Mouse (Mus musculus) hindbrain, embryonic 13.5 days (tissue): Measurements from ENCODE around the gene Fcho2. TPM values are rescaled to one million over a fixed set of nuclear protein-coding genes. Genes with fewer than 3 reads are reported as not detected.

Source experiments
- ATAC-seq: fragments of 200-750 bp; cut with Nextera tagmentation; 2 replicates; pipeline ENCODE4 v1.8.0; 2017; ENCODE audit warnings: moderate TSS enrichment; ENCODE audit not compliant: low FRiP score
- H3K27ac ChIP-seq: fragments of 300-500 bp; sonication (generic); 2 replicates; pipeline ENCODE4 v1.5.1; 2015; ENCODE audit warnings: inconsistent platforms, mild to moderate bottlenecking, moderate library complexity
- H3K27me3 ChIP-seq: fragments of 300-500 bp; sonication (generic); 2 replicates; pipeline ENCODE4 v1.6.1; 2015; ENCODE audit warnings: mild to moderate bottlenecking, inconsistent platforms
- H3K36me3 ChIP-seq: fragments of 300-500 bp; sonication (generic); 2 replicates; pipeline ENCODE4 v1.6.1; 2015; ENCODE audit warnings: mild to moderate bottlenecking, inconsistent platforms
- H3K4me1 ChIP-seq: fragments of 300-500 bp; sonication (generic); replicated peaks from 2 replicates; pipeline ENCODE4 v1.6.1; 2015; ENCODE audit warnings: inconsistent platforms
- H3K4me2 ChIP-seq: fragments of 300-500 bp; sonication (generic); 2 replicates; pipeline ENCODE4 v1.6.1; 2015; ENCODE audit warnings: inconsistent platforms, mild to moderate bottlenecking, moderate library complexity
- H3K4me3 ChIP-seq: fragments of 300-500 bp; sonication (generic); 2 replicates; pipeline ENCODE4 v1.5.1; 2015; ENCODE audit warnings: mild to moderate bottlenecking, inconsistent platforms
- H3K9ac ChIP-seq: fragments of 300-500 bp; sonication (generic); 2 replicates; pipeline ENCODE4 v1.6.1; 2015; ENCODE audit warnings: mild to moderate bottlenecking, inconsistent platforms
- H3K9me3 ChIP-seq: fragments of 300-500 bp; sonication (generic); 2 replicates; pipeline ENCODE4 v1.6.1; 2016; ENCODE audit warnings: inconsistent platforms
- WGBS: fragments of 180-500 bp; shearing (Covaris S2); methylation state at CpG from one replicate; pipeline ENCODE4 v1.1.7; 2015; 5-methylcytosine and 5-hydroxymethylcytosine counted together
- polyA plus RNA-seq: library from polyadenylated mRNA; unstranded; fragments of >200 nt; fragmentation: Nextera tagmentation; extraction: Ambion mirVana; gene quantifications from 2 replicates; pipeline ENCODE4 v1.2.1, GENCODE M21; 2015

Gene Fcho2
- polyA plus RNA-seq, 1 experiment from 2014 or later: 29.4 TPM

DNA sequence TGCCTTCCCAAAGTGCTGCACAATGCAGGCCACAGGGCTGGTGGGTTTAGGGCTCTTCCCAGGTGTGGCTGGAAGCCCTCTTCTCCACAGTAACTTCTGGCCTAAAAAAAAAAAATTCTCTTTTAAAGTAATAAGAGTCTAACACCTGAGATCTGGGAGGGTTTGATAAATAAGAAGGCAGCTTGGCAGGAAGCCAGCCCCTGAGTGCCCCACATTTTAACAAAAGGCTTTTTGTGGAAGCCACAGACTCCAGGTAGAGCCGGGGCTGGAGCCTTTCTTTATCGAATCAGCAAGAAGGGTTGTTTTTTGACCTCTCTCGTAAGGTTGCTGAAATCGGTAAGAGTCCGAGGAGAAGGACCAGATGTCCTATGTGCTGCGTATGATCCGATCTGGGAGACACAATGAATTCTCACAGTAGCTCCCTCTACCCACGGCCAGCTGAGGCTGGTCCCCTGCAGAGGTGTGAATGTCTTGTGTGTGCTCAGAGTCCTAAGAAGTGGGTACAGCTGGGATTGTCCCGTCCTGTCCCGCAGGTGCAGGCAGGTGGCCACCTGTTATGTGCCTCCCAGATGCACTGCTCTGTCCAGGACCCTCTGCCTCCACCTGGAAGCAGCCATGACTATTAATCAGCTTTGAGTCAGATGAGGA, 114.5 kb downstream of the Fcho2 start:
- H3K27ac ChIP-seq: no peak overlapping the region
- H3K9me3 ChIP-seq: no peaks in the 10 kb centered on the region
- H3K9ac ChIP-seq: no peak overlapping the region
- no peak overlapping the region for H3K4me2 ChIP-seq
- WGBS: 68% methylated on average over 10 of the region's 10 CpGs
- no peak for ATAC-seq
- H3K4me1 ChIP-seq: no peaks in the 10 kb centered on the region; the same call in 1 of the 2 replicates
- peaks cover 12% of the 10 kb centered on the region for H3K27me3 ChIP-seq
- H3K4me3 ChIP-seq: no peak overlapping the region
- no peaks in the 10 kb centered on the region for H3K36me3 ChIP-seq

DNA sequence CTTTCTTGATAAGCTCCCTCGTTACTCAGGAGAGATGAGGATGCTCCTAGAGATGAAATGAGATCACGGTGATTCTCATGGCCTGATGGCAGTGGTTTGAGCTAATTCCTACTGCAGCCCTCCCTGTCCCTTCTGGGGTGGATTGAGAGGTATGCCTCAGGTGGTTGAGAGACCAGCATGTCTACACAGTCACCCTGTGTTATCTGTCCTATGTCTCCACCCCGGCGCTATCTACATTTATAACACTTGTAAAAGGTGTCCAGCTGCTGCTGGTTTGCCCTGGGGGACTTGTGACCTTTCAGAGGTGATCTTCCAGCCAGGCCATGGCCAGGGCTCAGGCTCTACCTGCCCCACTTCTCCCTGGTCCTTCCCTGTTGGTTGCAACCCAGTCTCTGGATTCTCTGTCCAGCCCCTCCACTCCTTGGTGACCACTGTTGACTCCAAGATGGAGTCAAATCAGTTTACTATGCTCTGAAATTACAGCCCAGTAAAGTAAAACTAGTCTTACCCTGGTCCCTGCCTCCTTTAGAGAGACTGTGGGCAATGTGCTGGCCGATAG, 115.2 kb downstream of the Fcho2 start:
- WGBS: 94% methylated on average over 5 of the region's 5 CpGs
- Histone ChIP-seq H3K4me3 (no peak overlapping the region), H3K9me3 (no peaks in the 10 kb centered on the region), H3K27ac (no peak overlapping the region), H3K36me3 (no peaks in the 10 kb centered on the region), H3K4me1 (peaks cover 3% of the 10 kb centered on the region), H3K9ac (no peak overlapping the region), H3K4me2 (no peak overlapping the region), H3K27me3 (peaks cover 19% of the 10 kb centered on the region)
- ATAC-seq: no peak

DNA sequence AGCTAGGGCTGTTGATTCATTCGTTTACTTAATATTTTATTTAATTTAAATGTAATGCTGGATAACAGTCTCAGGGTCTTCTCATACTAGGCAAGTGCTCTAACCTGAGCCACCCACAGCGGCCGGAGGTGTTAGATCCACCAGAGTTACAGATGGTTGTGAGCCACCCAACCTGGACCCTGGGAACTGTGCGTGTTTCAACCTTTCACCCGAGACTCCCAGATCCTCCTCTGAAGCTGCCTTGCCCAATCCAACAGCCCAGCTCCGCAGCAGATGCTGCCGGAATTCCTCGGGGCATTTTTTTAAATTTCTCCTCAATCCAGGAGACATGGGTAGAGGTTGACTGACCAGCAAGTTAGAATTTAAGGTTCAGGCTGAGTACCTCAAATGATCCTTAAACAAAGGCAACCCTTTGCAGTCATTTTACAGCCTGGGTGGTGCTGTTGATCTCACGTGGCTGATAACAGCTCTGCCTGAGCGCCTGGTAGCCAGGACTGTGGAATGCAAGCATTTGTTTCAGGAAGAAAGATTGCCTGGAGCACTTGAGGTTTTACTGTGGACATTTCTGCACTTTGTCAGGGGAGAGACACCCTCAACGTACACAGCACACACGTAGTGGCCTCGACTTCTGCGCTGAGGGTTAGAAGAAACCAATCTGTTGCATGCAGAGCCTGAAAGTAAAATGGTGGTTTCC, 116.1 kb downstream of the Fcho2 start:
- Histone ChIP-seq H3K27ac (no peak overlapping the region), H3K4me3 (no peak overlapping the region), H3K4me1 (peaks cover 8% of the 10 kb centered on the region), H3K9me3 (no peaks in the 10 kb centered on the region), H3K9ac (no peak overlapping the region), H3K4me2 (no peak overlapping the region), H3K36me3 (no peaks in the 10 kb centered on the region), H3K27me3 (peaks cover 28% of the 10 kb centered on the region)
- 81% methylated on average over 14 of the region's 14 CpGs for WGBS
- no peak for ATAC-seq

DNA sequence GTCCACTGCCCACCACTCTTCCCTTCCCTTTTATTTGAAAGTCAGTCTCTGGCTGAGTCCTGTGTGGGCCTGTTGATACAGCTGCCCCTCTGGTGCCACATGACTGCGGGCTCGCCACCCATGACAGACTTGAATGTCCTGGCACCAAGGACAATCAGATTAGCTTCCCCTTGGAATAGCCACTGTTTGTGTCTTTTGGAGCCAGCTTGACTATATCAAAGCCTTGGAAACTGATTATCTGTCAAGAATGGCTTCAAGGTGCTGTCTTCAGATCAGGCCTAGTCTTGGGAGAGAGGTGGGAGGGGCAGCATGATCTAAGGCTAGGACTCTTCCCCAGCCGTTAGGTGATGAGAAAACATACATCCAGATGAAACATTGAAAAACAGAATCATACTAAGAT, 118.5 kb downstream of the Fcho2 start:
- no peak overlapping the region for H3K27ac ChIP-seq
- H3K4me2 ChIP-seq: no peak overlapping the region
- WGBS: 90% methylated on average over 3 of the region's 3 CpGs
- no peaks in the 10 kb centered on the region for H3K9me3 ChIP-seq
- no peak for ATAC-seq
- no peak overlapping the region for H3K9ac ChIP-seq
- no peaks in the 10 kb centered on the region for H3K36me3 ChIP-seq
- H3K4me1 ChIP-seq: peaks cover 8% of the 10 kb centered on the region
- peaks cover 45% of the 10 kb centered on the region for H3K27me3 ChIP-seq
- no peak overlapping the region for H3K4me3 ChIP-seq

DNA sequence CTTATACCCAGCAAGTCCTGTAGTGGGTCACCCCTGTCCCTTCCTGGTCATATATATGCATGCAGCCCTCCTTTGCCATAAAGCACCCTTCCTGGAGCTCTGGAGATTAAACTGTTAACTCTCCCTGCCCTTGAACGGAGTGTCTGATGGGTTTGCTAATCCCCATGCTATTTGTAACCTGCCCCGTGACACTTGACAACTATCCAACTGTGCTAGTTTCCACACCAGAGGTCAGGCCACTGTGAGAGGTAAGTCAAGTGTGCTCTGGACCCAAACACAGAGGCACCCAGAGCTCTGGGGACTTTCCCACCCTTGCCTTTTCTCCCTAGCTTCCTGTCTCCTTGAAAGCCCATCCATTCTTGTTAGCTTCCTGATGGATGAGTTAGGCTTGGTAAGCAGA, 119.7 kb downstream of the Fcho2 start:
- no peak for ATAC-seq
- WGBS: 42% methylated on average over 2 of the region's 2 CpGs
- no peaks in the 10 kb centered on the region for H3K36me3 ChIP-seq
- H3K27ac ChIP-seq: no peak overlapping the region
- peaks cover 8% of the 10 kb centered on the region for H3K4me1 ChIP-seq
- H3K4me2 ChIP-seq: no peak overlapping the region
- H3K9me3 ChIP-seq: no peaks in the 10 kb centered on the region
- peaks cover 45% of the 10 kb centered on the region for H3K27me3 ChIP-seq
- H3K9ac ChIP-seq: no peak overlapping the region
- H3K4me3 ChIP-seq: no peak overlapping the region

DNA sequence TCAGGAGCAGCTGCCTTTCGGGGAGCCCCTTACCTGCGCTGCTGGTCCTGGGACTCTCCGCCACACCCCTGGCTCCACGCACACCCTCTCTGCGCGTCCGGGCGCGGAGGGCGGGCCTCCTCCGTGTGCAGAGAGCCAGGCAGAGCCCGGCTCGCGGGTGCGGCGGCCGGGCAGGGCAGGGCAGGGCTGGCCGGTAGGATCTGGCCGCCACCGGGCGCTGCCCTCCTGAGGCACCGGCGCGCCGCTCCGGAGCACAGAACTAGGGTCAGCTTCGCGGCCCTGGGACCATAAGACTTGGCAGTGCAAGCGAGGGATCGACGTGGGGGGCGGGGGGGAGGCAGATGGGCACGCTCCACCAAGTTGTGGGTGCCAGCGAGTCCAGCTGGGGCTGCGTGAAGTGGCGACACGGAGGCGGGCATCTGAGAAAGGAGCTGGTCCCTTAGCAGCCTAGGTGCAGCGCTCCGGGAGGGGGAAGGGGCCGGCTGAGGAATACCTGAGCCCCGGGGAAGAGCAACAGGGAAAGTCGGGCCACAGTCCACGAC, 120.4 kb downstream of the Fcho2 start, which contains the start of gene Tmem171:
TSS of gene Tmem171 (minus strand) at position 62 of the 542 bp plus-strand sequence.
- H3K4me1 ChIP-seq: peaks cover 8% of the 10 kb centered on the region
- 6% methylated on average over 40 of the region's 44 CpGs for WGBS
- H3K4me2 ChIP-seq: peak within 1 kb of the TSS; percentile 67
- H3K9me3 ChIP-seq: no peaks in the 10 kb centered on the region
- peak within 1 kb of the TSS; percentile 65 for H3K9ac ChIP-seq
- H3K27me3 ChIP-seq: peaks cover 45% of the 10 kb centered on the region
- no peak within 1 kb of the TSS for H3K27ac ChIP-seq
- peak within 1 kb of the TSS; percentile 36 for H3K4me3 ChIP-seq
- no peaks in the 10 kb centered on the region for H3K36me3 ChIP-seq
- peak; percentile 24; the same call in 1 of the 2 replicates for ATAC-seq

DNA sequence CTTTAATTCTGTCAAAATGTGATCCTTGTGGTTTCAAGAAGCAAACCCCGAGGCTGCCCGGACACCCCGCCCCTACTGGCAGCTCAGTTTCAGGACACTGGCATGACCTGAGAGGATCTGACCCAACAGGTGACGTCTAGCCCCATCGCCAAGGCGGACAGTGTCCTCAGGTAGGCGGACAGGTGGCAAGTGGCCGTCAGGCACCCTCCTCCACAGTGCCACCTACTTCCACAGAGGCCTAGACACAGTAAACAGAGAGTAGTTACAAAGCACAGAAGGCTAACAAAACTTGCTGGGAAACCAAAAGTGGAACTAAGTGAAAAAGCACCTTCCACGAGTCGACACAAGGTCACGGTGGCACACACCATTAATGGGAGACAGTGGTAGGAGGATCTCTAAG, 121.9 kb downstream of the Fcho2 start:
- no peak for ATAC-seq
- Histone ChIP-seq H3K9me3 (no peaks in the 10 kb centered on the region), H3K27ac (no peak overlapping the region), H3K27me3 (peaks cover 44% of the 10 kb centered on the region), H3K4me1 (peaks cover 10% of the 10 kb centered on the region), H3K4me2 (no peak overlapping the region), H3K9ac (no peak overlapping the region), H3K36me3 (no peaks in the 10 kb centered on the region), H3K4me3 (no peak overlapping the region)
- WGBS: 92% methylated on average over 11 of the region's 11 CpGs

DNA sequence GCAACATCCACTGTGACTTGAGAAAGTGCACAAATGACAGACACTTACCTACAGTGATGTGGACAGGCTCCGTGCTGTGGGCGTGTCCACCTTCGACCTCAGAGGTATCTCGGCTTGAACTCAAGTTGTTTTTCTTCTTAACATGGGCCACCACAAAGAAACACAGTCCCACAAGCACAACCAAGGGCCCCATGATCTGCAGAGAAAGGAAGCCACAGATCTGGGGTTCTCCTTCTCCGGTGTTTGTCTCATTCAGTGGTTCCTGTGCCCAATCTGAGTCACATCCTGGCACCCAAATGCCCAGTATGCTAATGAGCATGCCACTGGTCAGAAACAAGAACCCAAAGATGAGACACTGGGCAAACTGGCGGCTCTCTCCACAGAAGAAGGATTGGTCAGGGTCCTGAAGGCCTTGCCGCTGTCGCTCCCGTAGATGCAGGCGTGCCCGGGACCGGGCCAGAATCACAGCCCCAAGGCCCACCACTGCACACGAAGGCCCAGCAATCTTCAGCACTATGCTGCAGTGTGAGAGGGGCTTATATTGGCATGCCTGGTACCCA, 123.2 kb downstream of the Fcho2 start:
- no peak for ATAC-seq
- no peak overlapping the region for H3K4me3 ChIP-seq
- H3K9me3 ChIP-seq: no peaks in the 10 kb centered on the region
- no peak overlapping the region for H3K4me2 ChIP-seq
- H3K27ac ChIP-seq: no peak overlapping the region
- WGBS: 91% methylated on average over 13 of the region's 13 CpGs
- peaks cover 43% of the 10 kb centered on the region for H3K27me3 ChIP-seq
- H3K36me3 ChIP-seq: no peaks in the 10 kb centered on the region
- peaks cover 20% of the 10 kb centered on the region for H3K4me1 ChIP-seq
- no peak overlapping the region for H3K9ac ChIP-seq

DNA sequence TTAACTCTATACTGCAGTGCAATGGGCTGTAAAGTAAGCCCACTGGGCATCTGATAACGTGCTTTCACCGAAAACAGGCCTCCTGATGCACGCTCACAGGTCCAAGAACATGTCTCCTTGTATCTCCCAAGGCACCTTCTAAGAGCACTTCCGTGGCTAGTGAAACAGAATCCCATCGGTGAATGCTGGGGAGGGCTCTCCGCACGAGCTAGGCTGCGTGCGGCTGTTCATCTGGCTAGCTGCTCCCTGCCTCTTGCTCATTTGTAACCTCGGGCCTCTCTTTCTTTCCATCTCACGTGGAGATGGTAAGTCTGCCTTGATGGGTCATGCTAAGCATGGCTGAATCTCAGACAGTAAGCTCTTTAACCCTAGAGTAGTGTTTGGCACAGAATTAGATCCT, 124.4 kb downstream of the Fcho2 start:
- ATAC-seq: no peak

DNA sequence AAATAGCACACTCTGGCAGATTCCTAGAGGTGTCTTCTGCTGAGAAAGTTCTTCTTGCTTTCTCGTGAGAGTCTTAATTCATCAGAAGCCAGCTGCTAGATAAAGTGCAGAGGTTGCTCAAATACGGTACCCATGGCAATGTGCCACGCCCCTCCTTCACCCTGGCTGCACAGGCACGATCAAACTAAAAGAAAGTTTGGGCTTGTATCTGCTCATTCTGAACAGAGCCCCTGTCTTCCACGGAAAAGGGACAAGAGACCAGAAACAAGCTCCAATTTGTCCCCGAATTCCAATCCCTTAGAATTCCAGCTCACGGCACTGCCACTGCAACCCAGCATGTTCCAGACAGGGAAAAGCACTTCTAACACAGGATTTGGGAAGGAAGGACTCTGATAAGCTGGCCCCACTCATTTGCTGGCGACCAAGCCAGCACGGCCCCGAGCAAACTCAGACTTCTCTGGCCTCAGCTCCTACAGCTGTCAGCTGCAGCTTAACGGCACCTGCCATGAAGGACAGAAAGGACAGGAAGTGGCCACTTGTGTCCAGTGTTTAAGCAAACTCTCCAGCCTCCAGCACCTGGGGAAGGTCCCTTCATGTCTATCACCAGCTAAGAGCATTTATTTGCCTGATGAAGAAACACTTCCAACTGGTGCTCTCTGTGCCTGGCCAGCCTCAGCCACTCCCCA, 125.5 kb downstream of the Fcho2 start:
- ATAC-seq: no peak
- H3K27me3 ChIP-seq: peaks cover 23% of the 10 kb centered on the region
- H3K27ac ChIP-seq: no peak overlapping the region
- H3K9me3 ChIP-seq: no peaks in the 10 kb centered on the region
- no peak overlapping the region for H3K9ac ChIP-seq
- H3K4me2 ChIP-seq: no peak overlapping the region
- no peaks in the 10 kb centered on the region for H3K36me3 ChIP-seq
- H3K4me3 ChIP-seq: no peak overlapping the region
- WGBS: 75% methylated on average over 11 of the region's 11 CpGs
- peaks cover 14% of the 10 kb centered on the region for H3K4me1 ChIP-seq

More for the DNA sequence above, 124.4 kb downstream of the Fcho2 start:
- Histone ChIP-seq H3K4me2 (no peak overlapping the region), H3K9ac (no peak overlapping the region), H3K4me3 (no peak overlapping the region), H3K9me3 (no peaks in the 10 kb centered on the region), H3K27ac (no peak overlapping the region), H3K27me3 (peaks cover 34% of the 10 kb centered on the region), H3K36me3 (no peaks in the 10 kb centered on the region), H3K4me1 (peaks cover 20% of the 10 kb centered on the region)
- 89% methylated on average over 11 of the region's 11 CpGs for WGBS

DNA sequence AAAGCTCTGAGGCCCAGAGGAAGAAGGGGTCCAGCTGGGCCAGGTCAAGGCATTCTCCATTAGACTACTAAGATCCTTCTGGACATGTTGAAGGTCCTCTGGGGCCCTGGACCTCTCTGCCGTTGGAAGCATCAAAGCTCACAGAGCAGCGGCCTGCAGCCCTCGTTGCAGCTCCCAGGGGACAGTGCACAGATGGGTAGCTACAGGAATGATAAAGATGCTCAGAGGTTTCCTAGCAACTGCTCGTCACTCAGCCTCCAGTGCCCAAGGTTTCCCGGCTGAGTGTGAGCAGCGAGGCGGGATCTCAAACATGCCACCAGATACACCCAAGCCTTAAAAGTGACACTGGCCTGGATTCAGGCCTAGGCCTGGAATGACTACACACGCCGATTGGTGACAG, 127.3 kb downstream of the Fcho2 start:
- no peak overlapping the region for H3K9ac ChIP-seq
- 0 out of 2 replicates have a peak, but pooled peaks cover 4% of the 10 kb centered on the region for H3K27me3 ChIP-seq
- H3K4me2 ChIP-seq: no peak overlapping the region
- 0 out of 2 replicates have a peak overlapping the region, but pooled peaks have one; percentile 8 for H3K27ac ChIP-seq
- H3K36me3 ChIP-seq: no peaks in the 10 kb centered on the region
- no peak overlapping the region for H3K4me3 ChIP-seq
- ATAC-seq: peak; percentile 68; the same call in 1 of the 2 replicates
- WGBS: 30% methylated on average over 9 of the region's 9 CpGs
- peaks cover 12% of the 10 kb centered on the region for H3K4me1 ChIP-seq
- H3K9me3 ChIP-seq: no peaks in the 10 kb centered on the region
